Mouse (Mus musculus): ENCODE measurements around the gene D10Wsu102e. TPM values are rescaled to one million over a fixed set of nuclear protein-coding genes. Genes with fewer than 3 reads are reported as not detected.
"Not testable (repeated sequence)": the region's sequence is repeated elsewhere in the genome, so short reads cannot be mapped to it uniquely, and the experiment has no call there.

The D10Wsu102e gene
- polyA plus RNA-seq, 1 experiment from 2014 or later: 0.80 TPM

DNA sequence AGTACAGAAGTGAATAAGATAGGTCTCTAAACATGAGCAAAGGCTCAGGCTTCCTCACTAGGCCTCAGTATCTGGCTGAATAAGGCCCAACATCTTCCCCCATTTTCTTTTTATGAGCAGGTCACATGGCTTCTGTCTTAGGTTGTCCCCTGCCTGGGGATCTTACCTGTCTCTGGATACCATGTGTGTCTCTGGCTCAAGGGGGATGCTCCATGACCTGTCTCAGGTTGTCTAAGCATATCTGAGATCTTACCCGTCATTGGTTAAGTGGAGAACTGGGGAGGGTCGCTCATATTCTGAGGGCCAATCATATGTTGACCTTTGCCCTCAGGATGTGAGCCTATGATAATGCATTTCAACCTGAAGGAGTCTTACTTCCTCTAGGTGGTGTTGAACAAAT lies 20.5 kb downstream of the D10Wsu102e start:
- peaks cover 40% of the 10 kb centered on the region for H3K36me3 ChIP-seq
- WGBS: 89% methylated on average over 2 of the region's 2 CpGs
- no peak overlapping the region for H3K4me3 ChIP-seq
- H3K4me1 ChIP-seq: no peaks in the 10 kb centered on the region
- DNase-seq (ENCODE audit: low spot score): peak; percentile 64
- no peaks in the 10 kb centered on the region for H3K9me3 ChIP-seq
- no peak overlapping the region for H3K27ac ChIP-seq
- no peaks in the 10 kb centered on the region for H3K27me3 ChIP-seq (ENCODE audit: insufficient read depth, poor library complexity, severe bottlenecking)

DNA sequence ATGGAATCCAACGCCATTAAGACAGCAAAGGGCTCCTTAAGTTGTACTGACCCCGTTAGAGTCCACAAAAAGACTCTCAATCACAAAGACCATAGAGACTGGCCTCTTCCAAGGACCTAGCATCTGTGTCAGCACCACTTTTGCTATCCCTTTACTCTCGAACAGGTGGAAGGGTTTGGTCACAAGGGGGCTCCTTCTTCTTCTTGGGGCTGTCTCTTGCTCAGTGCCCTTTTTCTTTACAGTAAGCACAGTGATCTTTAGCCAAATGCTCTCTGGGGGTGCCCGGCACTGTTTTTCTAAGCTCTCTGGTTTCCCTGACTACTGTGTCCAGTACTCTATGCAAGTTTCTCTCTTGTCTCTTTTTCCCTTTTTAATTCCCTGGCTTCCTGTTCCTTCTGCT lies 22.5 kb downstream of the D10Wsu102e start:
- peaks cover 41% of the 10 kb centered on the region for H3K36me3 ChIP-seq

DNA sequence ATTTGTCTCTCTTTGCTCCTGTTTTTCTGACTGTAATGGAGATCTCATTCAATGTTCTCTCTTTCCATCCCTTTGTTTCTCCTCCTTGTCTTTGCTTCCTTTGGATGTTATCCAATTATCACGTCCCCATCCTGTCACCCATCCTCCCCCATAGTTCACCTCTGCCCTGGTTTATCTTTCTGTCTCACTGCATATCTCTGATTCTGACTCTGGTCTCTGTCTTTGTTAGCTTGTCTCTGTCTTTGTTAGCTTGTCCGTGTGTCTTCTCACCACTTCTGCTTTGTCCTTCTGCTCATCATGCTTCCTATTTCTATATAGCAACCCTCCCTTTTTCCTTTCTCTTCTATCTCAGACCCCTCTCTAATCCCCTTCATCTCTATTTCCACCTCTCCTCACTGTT lies 23.0 kb downstream of the D10Wsu102e start:
- Histone ChIP-seq H3K27ac (no peak overlapping the region), H3K36me3 (peaks cover 41% of the 10 kb centered on the region)
- 64% methylated on average over 2 of the region's 2 CpGs for WGBS

More for the DNA sequence above, 22.5 kb downstream of the D10Wsu102e start:
- WGBS: 81% methylated on average over 4 of the region's 4 CpGs
- Histone ChIP-seq H3K4me1 (no peaks in the 10 kb centered on the region), H3K4me3 (no peak overlapping the region), H3K9me3 (no peaks in the 10 kb centered on the region), H3K27ac (no peak overlapping the region), H3K27me3 (ENCODE audit: insufficient read depth, poor library complexity, severe bottlenecking) (no peaks in the 10 kb centered on the region)
- DNase-seq (ENCODE audit: low spot score): peak; percentile 63

DNA sequence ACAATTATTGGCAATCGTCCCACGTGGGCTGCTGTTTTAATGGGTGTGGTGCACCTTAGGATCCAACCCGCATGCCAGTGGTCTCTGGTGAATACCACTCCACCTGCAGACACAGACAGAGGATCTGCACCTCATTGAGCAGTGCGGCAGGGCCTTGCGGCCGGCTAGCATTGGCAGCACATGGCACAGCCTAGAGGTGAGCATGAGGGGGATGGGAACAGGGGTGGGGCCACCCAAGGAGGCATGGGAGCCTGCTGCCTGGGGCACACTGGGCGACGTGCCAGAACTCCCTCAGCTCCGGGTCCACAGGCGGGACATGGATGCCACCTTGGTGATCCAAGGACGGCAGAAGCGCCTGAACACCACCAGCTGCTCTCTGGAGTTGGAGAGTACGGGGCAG lies 23.8 kb downstream of the D10Wsu102e start:
- Histone ChIP-seq H3K36me3 (peaks cover 38% of the 10 kb centered on the region), H3K27me3 (ENCODE audit: insufficient read depth, poor library complexity, severe bottlenecking) (no peaks in the 10 kb centered on the region), H3K4me1 (no peaks in the 10 kb centered on the region), H3K4me3 (no peak overlapping the region), H3K27ac (no peak overlapping the region), H3K9me3 (no peaks in the 10 kb centered on the region)
- 92% methylated on average over 13 of the region's 13 CpGs for WGBS
- DNase-seq (ENCODE audit: low spot score): peak; percentile 58

More for the DNA sequence above, 23.0 kb downstream of the D10Wsu102e start:
- Histone ChIP-seq H3K4me1 (no peaks in the 10 kb centered on the region), H3K9me3 (no peaks in the 10 kb centered on the region), H3K27me3 (ENCODE audit: insufficient read depth, poor library complexity, severe bottlenecking) (no peaks in the 10 kb centered on the region), H3K4me3 (no peak overlapping the region)
- DNase-seq (ENCODE audit: low spot score): peak; percentile 3

DNA sequence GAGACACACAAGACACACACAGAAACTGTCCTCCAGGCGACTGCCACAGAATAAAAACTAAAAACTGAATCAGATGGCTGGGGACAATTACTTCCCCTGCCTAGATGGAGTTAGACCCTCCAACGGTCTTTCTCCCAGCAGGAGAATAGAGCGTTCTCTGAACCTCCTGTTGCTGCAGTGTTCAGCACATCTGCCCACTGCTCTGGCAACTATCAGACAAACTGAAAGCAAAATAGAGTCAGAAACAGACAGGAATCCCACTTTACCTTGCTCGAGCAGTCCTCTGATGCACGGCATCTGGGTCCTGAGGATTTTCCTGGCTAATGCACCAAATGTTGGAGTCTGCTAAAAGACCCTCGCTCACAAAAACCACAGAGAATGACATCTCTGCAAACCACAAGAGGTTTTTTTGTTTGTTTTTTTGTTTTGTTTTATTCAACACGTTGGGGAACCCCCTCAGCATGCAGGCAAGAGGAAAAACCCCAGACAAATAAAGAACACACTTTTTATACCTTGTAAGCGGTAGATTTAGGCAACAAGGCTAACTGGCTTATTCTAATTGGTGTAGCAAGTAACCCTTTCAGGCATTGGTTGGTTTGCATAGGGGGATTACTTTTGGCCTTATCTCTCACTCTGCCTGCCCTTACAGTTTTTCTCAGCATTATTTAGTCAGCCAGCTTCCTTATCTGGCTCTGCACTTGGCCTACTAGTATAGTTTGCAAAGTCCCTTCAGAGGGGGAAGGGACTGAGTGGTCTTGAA lies 24.6 kb downstream of the D10Wsu102e start:
- no peaks in the 10 kb centered on the region for H3K9me3 ChIP-seq
- no peak overlapping the region for H3K27ac ChIP-seq
- H3K27me3 ChIP-seq (ENCODE audit: insufficient read depth, poor library complexity, severe bottlenecking): no peaks in the 10 kb centered on the region
- 89% methylated on average over 8 of the region's 8 CpGs for WGBS
- peaks cover 31% of the 10 kb centered on the region for H3K36me3 ChIP-seq
- no peak for DNase-seq (ENCODE audit: low spot score)
- no peaks in the 10 kb centered on the region for H3K4me1 ChIP-seq
- no peak overlapping the region for H3K4me3 ChIP-seq

DNA sequence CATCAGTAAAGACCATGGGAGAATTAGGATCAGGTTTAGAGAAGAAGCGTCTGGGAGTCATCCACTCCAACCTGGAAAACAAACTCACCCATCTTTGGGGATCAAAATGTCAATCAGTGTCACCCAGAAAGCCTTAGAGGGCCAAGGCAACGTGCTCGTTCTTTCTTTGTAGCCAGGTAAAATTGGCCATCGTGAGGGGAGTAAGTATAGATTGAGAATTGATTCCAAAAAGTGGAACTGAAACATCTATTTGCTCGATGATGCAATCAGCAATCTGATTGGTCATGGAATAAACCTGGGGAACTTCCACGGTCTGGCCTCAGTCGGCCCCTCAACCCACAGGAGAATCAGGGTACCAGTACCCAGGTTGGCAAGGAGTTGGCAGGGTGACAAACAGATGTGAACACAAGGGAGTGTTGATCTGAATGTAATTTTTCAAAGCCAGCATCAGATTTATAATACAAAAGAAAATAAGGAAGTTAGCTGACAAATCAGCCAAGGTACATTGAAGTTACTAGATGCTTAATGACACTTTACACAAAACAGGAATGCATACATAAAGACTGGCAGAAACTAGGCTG lies 25.4 kb downstream of the D10Wsu102e start:
- Histone ChIP-seq H3K27me3 (ENCODE audit: insufficient read depth, poor library complexity, severe bottlenecking) (no peaks in the 10 kb centered on the region), H3K4me1 (no peaks in the 10 kb centered on the region), H3K9me3 (no peaks in the 10 kb centered on the region), H3K36me3 (peaks cover 25% of the 10 kb centered on the region), H3K27ac (no peak overlapping the region), H3K4me3 (no peak overlapping the region)
- no peak for DNase-seq (ENCODE audit: low spot score)
- 93% methylated on average over 7 of the region's 7 CpGs for WGBS

DNA sequence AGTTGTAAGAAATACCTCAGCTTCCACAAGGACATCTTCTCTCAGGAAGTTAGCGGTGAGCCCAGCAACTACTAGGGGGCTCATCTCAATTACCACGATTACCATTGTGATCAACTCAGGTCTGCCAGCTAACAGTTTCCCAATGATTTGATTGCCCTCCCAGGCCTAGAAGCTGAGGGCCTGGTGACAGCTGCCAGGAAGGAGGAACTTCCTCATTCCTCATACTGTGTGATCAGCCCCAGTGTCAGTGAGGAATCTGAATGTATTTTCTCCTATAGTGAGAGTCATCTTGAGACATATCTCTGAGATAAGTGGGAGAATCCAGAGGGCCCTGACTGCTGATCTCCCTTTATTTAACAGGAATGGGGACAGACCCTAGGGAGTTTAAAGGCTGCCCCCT lies 37.3 kb downstream of the D10Wsu102e start:
- Histone ChIP-seq H3K4me3 (no peak overlapping the region), H3K27me3 (ENCODE audit: insufficient read depth, poor library complexity, severe bottlenecking) (no peaks in the 10 kb centered on the region), H3K4me1 (no peaks in the 10 kb centered on the region), H3K9me3 (no peaks in the 10 kb centered on the region), H3K27ac (no peak overlapping the region), H3K36me3 (no peaks in the 10 kb centered on the region)
- 90% methylated on average over 2 of the region's 2 CpGs for WGBS
- DNase-seq (ENCODE audit: low spot score): peak; percentile 42

DNA sequence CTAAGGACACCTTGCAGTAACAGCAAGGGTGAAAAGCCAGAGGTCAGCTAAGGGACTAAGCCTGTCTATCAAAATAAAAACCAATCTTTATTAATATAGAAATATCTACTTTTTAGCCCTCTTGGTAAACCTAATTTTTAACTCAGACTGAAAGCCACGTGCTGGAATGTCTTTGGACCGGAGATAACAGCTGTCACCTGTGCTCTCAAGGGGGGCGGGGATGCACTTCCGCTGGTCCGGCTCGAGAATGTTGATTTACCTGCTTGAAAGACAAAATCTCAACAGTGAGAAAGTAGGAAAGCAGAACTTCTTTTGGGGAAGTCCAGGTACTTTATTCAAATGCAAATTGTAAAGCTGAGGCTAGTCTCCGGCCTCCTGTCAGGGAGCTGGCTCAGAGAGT lies 40.9 kb downstream of the D10Wsu102e start:
- not testable (repeated sequence) for H3K27me3 ChIP-seq (ENCODE audit: insufficient read depth, poor library complexity, severe bottlenecking); H3K4me1 ChIP-seq; H3K4me3 ChIP-seq; H3K27ac ChIP-seq; H3K9me3 ChIP-seq; H3K36me3 ChIP-seq
- 92% methylated on average over 7 of the region's 7 CpGs for WGBS
- peak; percentile 38 for DNase-seq (ENCODE audit: low spot score)

DNA sequence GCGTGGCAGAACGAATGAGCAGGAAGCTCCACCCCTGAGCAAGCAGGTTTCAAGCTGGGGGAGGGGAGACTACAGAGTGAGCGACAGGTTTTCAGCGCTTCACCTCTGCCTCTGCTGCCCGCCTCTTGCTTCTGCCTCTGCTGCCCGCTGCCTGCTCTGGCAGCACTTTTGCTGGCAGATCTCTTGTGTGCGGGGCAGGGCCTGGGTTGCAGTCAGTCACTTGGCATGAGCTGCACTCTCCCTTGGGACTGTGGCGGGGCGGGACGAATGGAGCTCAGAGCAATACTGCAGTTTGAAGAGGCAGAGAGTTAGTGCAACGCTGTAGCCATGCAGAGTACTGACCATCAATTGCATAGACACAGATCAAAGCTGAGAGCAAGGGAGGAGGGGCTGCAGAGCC lies 45.0 kb downstream of the D10Wsu102e start:
- H3K27me3 ChIP-seq (ENCODE audit: insufficient read depth, poor library complexity, severe bottlenecking): no peaks in the 10 kb centered on the region
- DNase-seq (ENCODE audit: low spot score): peak; percentile 64
- H3K9me3 ChIP-seq: 0 out of 2 replicates have a peak, but pooled peaks cover 4% of the 10 kb centered on the region
- WGBS: 89% methylated on average over 11 of the region's 11 CpGs
- no peak overlapping the region for H3K4me3 ChIP-seq
- H3K27ac ChIP-seq: no peak overlapping the region
- H3K36me3 ChIP-seq: peaks cover 21% of the 10 kb centered on the region
- H3K4me1 ChIP-seq: no peaks in the 10 kb centered on the region

DNA sequence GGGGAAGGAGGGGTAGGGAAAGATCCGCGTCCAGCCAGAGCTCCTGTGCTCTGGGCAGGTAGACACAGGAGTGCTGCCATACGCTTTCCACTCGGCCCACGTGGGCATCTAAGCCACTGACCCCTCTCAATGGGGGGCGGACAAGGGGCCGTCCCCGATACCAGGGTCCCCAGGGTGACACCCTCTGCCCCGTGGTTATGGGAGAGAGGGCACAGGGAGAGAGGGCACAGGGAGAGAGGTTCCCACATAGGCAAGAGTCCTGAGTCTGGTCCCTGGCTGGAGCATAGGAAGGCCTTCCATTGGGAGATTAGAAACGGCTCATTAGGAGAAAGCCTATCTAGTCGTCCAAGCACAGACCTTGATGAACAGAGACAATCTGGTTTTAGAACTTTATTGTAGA lies 45.7 kb downstream of the D10Wsu102e start:
- no peaks in the 10 kb centered on the region for H3K4me1 ChIP-seq
- peaks cover 25% of the 10 kb centered on the region for H3K36me3 ChIP-seq
- 0 out of 2 replicates have a peak, but pooled peaks cover 5% of the 10 kb centered on the region for H3K9me3 ChIP-seq
- 90% methylated on average over 11 of the region's 11 CpGs for WGBS
- peak; percentile 50 for DNase-seq (ENCODE audit: low spot score)
- H3K27ac ChIP-seq: no peak overlapping the region
- H3K4me3 ChIP-seq: no peak overlapping the region
- H3K27me3 ChIP-seq (ENCODE audit: insufficient read depth, poor library complexity, severe bottlenecking): no peaks in the 10 kb centered on the region

DNA sequence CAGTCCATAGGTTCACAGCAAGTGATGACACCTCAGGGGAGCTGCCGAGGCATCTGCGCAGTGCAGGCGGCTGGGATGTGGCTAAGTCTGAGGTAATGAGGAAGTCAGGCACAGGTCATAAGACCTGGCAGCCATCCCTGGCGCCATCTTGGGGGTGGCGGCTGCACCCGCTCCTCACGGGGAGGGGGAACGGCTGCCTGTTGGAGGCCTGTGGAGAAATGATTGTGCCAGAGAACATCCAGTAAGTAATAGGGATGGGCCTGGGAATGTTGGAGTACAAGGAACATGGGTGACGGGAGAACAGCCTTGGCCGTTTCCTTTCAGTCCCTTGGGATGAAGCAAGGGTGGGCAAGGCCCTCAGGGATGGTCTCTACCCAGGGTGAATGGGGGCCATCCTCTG lies 47.1 kb downstream of the D10Wsu102e start:
- Histone ChIP-seq H3K36me3 (peaks cover 35% of the 10 kb centered on the region), H3K27ac (no peak overlapping the region), H3K27me3 (ENCODE audit: insufficient read depth, poor library complexity, severe bottlenecking) (no peaks in the 10 kb centered on the region), H3K9me3 (0 out of 2 replicates have a peak, but pooled peaks cover 5% of the 10 kb centered on the region), H3K4me3 (no peak overlapping the region), H3K4me1 (no peaks in the 10 kb centered on the region)
- WGBS: 98% methylated on average over 10 of the region's 10 CpGs
- DNase-seq (ENCODE audit: low spot score): peak; percentile 60

DNA sequence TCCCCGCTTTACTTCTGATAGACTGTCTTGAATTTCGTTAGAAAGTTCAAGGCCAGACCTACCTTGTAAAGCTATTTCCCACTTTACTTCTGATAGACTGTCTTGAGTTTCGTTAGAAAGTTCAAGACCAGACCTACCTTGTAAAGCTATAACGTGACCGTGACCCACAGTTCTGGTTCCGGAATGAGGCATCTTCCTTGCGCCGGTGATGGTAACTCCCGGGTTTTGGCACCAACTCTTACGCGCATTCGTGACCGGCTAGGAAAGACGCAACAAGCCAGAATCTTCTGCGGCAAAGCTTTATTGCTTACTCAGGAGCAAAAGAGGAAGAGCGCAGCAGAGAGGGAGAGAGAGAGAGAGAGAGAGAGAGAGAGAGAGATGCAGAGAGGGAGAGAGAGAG lies 58.4 kb downstream of the D10Wsu102e start:
- H3K27ac ChIP-seq; DNase-seq (ENCODE audit: low spot score); H3K4me3 ChIP-seq; H3K9me3 ChIP-seq; H3K27me3 ChIP-seq (ENCODE audit: insufficient read depth, poor library complexity, severe bottlenecking); H3K4me1 ChIP-seq: not testable (repeated sequence)
- 94% methylated on average over 16 of the region's 16 CpGs for WGBS
- H3K36me3 ChIP-seq: peaks cover 30% of the 10 kb centered on the region

DNA sequence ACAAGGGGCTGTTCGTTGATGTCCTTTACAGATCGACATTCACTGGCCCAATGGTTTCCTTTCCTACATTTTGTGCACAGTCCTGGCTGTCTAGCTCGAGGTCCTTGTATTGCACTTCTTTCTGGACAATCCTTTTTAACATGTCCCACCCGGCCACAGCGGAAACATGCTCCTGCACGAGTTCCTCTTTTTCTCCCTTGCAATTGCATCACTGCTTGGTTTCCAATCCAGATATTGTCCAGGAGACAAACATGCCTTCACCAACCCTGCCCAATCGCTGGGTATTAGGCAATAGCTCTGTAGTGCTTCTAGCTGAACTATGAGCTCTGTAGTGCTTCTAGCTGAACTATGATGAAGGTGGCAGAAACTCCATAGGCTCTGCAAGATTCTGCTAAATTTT lies 88.6 kb downstream of the D10Wsu102e start:
- Histone ChIP-seq H3K27me3 (ENCODE audit: insufficient read depth, poor library complexity, severe bottlenecking) (no peaks in the 10 kb centered on the region), H3K36me3 (peaks cover 8% of the 10 kb centered on the region; the same call in 1 of the 2 replicates), H3K27ac (no peak overlapping the region), H3K4me1 (no peaks in the 10 kb centered on the region), H3K9me3 (peaks cover 15% of the 10 kb centered on the region), H3K4me3 (no peak overlapping the region)
- no peak for DNase-seq (ENCODE audit: low spot score)
- 86% methylated on average over 7 of the region's 7 CpGs for WGBS

All from heart, embryonic 10.5 days (tissue).